8 mouse cellular contexts compared by ENCODE assay signal in the genomic region with DNA sequence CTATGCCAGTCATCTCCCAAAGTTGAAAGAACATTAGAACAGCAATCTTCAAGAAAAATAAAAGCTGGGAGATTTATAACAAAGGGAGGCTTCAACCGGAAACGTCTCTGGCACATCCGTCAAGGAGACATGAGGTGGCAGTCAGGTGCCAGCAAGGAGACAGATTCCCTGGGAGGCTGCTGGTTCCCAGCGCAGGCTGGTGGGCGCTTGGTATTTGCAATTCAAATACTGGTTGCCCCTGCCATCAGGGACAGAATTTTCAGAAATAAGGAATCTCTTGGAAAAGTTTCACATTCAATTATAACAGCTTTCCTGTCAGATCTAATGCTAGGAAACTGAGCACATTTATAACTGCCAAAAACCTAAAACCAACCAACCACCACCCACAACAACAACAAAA.
"Had no signal": no experiment of that assay in that cellular context is flagged by ENCODE, and none has a peak within 500 bp of the region (broad histone marks: within the 10 kb centered on the region; RNA-seq: fewer than 3 reads in every experiment).

No protein-coding gene starts in this region.

- H3K27ac ChIP-seq: kidney, postnatal 0 days; limb, embryonic 15.5 days; liver, embryonic 12.5 days; macrophage had no signal

- H3K36me3 ChIP-seq: liver, embryonic 12.5 days; stomach, embryonic 15.5 days had no signal

- H3K4me2 ChIP-seq: limb, embryonic 15.5 days; liver, embryonic 12.5 days; lung, embryonic 14.5 days; midbrain, embryonic 11.5 days; stomach, embryonic 15.5 days had no signal

- H3K4me1 ChIP-seq: liver, embryonic 12.5 days; megakaryocyte, embryonic 14.5 days had no signal

- H3K4me3 ChIP-seq: limb, embryonic 15.5 days; liver, embryonic 12.5 days; megakaryocyte, embryonic 14.5 days; stomach, embryonic 15.5 days had no signal

- H3K27me3 ChIP-seq: limb, embryonic 15.5 days; liver, embryonic 12.5 days; stomach, embryonic 15.5 days had no signal

- H3K9ac ChIP-seq: limb, embryonic 15.5 days; liver, embryonic 12.5 days; lung, embryonic 14.5 days; stomach, embryonic 15.5 days had no signal

- ATAC-seq: liver, embryonic 12.5 days had no signal

- H3K9me3 ChIP-seq: limb, embryonic 15.5 days; liver, embryonic 12.5 days; megakaryocyte, embryonic 14.5 days; stomach, embryonic 15.5 days had no signal
